Mouse (Mus musculus) hindbrain, postnatal 0 days (tissue): ENCODE measurements around the gene Glis1. TPM values are rescaled to one million over a fixed set of nuclear protein-coding genes. Genes with fewer than 3 reads are reported as not detected.
"Not testable (repeated sequence)": the region's sequence is repeated elsewhere in the genome, so short reads cannot be mapped to it uniquely, and the experiment has no call there.

ENCODE experiments used
- ATAC-seq: fragments of 200-750 bp; cut with Nextera tagmentation; 2 replicates; pipeline ENCODE4 v1.8.0; 2017; ENCODE audit warnings: mild to moderate bottlenecking, moderate TSS enrichment, moderate library complexity
- DNase-seq: peaks from one replicate; pipeline ENCODE4 v3.0.0-alpha.2; 2015; ENCODE audit warnings: low spot score
- H3K27ac ChIP-seq: fragments of 300-500 bp; sonication (generic); 2 replicates; pipeline ENCODE4 v1.5.1; 2014; ENCODE audit warnings: mild to moderate bottlenecking
- H3K27me3 ChIP-seq: fragments of 300-500 bp; sonication (generic); 2 replicates; pipeline ENCODE4 v1.6.1; 2014; ENCODE audit warnings: low read length, mixed read lengths; ENCODE audit not compliant: insufficient read depth
- H3K36me3 ChIP-seq: fragments of 300-500 bp; sonication (generic); 2 replicates; pipeline ENCODE4 v1.6.1; 2014; ENCODE audit warnings: low read length, mixed read lengths; ENCODE audit not compliant: insufficient read depth
- H3K4me1 ChIP-seq: fragments of 300-500 bp; sonication (generic); 2 replicates; pipeline ENCODE4 v1.6.1; 2014; ENCODE audit warnings: antibody characterized with exemption, low read length, mixed read lengths; ENCODE audit not compliant: insufficient read depth
- H3K4me2 ChIP-seq: fragments of 300-500 bp; sonication (generic); 2 replicates; pipeline ENCODE4 v1.6.1; 2014; ENCODE audit warnings: low read depth, mild to moderate bottlenecking, low read length, moderate library complexity, mixed read lengths
- H3K4me3 ChIP-seq: fragments of 300-500 bp; sonication (generic); 2 replicates; pipeline ENCODE4 v1.5.1; 2014; ENCODE audit warnings: low read length
- H3K9ac ChIP-seq: fragments of 300-500 bp; sonication (generic); replicated peaks from 2 replicates; pipeline ENCODE4 v1.6.1; 2014; ENCODE audit warnings: mild to moderate bottlenecking, low read length, moderate library complexity, mixed read lengths
- H3K9me3 ChIP-seq: fragments of 300-500 bp; sonication (generic); 2 replicates; pipeline ENCODE4 v1.6.1; 2016; ENCODE audit warnings: low read length, mixed read lengths
- CTCF ChIP-seq: IDR thresholded peaks from 2 replicates; pipeline ENCODE4 v1.5.1; 2016; ENCODE audit warnings: antibody characterized with exemption, control low read depth, low read depth
- WGBS: fragments of 180-500 bp; shearing (Covaris S2); extraction: QIAGEN DNeasy Blood & Tissue Kit; methylation state at CpG from one replicate; pipeline ENCODE4 v1.1.7; 2014; 5-methylcytosine and 5-hydroxymethylcytosine counted together
- polyA plus RNA-seq: library from polyadenylated mRNA; unstranded; fragments of >200 nt; fragmentation: Nextera tagmentation; extraction: Ambion mirVana; gene quantifications from 2 replicates; pipeline ENCODE4 v1.2.1, GENCODE M21; 2015
- total RNA-seq: library from RNA; depleted of rRNA; stranded (reverse); fragments of >200 nt; gene quantifications from 2 replicates; pipeline ENCODE4 v1.2.3, GENCODE M21; 2014

Glis1 gene
- total and polyA plus RNA-seq, 2 experiments from 2014 or later = 4.1 to 11.9 TPM

DNA sequence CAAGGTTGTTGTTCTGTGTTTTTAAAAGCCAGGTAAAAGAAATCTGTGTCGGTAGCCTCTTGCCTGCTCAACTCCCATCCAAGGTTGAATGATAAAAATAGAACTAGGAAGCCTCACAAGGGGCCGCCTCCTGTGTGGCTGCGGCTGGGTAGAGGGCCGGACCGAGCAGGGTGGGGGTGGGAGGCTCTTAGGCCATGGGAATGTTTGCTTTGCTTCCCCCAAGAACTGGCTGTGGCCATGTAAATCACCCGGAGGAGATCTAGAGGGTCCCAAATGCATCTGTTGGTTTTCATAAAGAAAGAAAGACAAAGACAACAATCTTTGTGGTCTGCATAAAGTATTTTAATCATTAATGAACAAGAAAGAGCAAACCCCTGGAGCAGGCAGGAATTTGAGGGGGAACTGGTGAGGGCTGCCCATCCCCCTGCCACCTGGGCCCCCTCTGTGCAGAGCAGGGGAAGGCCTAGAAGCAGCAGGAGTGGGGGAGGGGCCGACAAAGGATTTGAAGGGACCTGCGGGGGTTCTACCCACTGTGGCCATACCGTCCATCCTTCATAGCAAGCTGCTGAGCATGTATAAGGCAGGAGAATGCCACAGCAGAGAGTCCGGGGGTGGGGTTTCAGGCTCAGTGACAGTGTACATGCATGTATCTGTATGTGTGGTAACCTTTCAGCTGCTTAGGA is 163.6 kb downstream of the Glis1 start:
- DNase-seq = no peak
- Histone ChIP-seq H3K36me3 (no peaks in the 10 kb centered on the region), H3K4me2 (no peak overlapping the region), H3K9ac (no peak overlapping the region), H3K4me1 (peaks cover 7% of the 10 kb centered on the region; the same call in 1 of the 2 replicates), H3K9me3 (no peaks in the 10 kb centered on the region), H3K4me3 (no peak overlapping the region), H3K27me3 (no peaks in the 10 kb centered on the region), H3K27ac (no peak overlapping the region)
- ATAC-seq = 0 out of 2 replicates have a peak, but pooled peaks have one; percentile 21
- no peak for TF ChIP-seq CTCF
- 18% methylated on average over 10 of the region's 10 CpGs for WGBS

DNA sequence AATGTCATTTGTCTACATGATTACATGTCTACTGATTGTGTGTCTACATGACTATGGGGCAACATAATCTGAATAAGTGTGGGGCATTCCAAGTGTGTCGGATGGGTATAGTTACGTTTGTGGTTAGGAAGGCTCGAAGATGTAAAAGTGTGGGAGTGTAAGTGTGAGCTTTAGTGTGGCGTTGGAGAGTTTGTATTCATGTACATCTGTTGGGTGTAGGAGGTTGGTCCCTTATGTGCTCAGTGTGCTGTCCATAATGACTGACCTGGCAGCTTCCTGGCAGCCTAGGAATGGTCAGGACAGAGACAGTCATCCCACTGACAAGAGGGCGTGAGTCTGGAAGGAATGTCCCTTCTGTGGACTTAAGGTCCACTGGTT is 164.2 kb downstream of the Glis1 start:
- not testable (repeated sequence) for DNase-seq, ATAC-seq, H3K4me3 ChIP-seq, H3K27me3 ChIP-seq, H3K27ac ChIP-seq, H3K9ac ChIP-seq, H3K36me3 ChIP-seq, H3K4me1 ChIP-seq, H3K4me2 ChIP-seq, H3K9me3 ChIP-seq
- WGBS = 90% methylated on average over 5 of the region's 5 CpGs

DNA sequence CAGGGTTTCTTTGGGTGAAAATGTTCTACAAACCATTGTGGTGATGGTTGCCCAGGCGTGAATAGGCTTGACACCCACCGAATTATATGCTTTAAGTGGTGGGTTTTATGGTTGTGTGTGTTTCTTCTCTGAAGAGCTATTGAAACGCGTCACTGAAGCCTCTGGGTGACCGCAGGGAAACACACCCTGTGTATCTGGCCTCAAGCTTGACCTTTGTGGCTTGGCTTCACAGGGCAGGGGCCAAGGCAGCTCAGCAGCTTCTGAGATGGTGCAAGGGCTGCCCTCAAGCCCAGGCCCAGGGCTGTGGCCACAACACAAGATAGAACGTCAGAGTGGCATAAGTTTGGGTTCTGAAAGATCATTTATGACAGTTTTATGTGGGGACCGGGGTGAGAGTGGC is 167.9 kb downstream of the Glis1 start:
- Histone ChIP-seq H3K4me3 (no peak overlapping the region), H3K27ac (no peak overlapping the region), H3K4me1 (peaks cover 7% of the 10 kb centered on the region; the same call in 1 of the 2 replicates), H3K9me3 (no peaks in the 10 kb centered on the region), H3K36me3 (no peaks in the 10 kb centered on the region), H3K4me2 (no peak overlapping the region), H3K27me3 (no peaks in the 10 kb centered on the region), H3K9ac (no peak overlapping the region)
- ATAC-seq (no peak), DNase-seq (no peak)
- 77% methylated on average over 7 of the region's 7 CpGs for WGBS
- TF ChIP-seq CTCF = no peak

DNA sequence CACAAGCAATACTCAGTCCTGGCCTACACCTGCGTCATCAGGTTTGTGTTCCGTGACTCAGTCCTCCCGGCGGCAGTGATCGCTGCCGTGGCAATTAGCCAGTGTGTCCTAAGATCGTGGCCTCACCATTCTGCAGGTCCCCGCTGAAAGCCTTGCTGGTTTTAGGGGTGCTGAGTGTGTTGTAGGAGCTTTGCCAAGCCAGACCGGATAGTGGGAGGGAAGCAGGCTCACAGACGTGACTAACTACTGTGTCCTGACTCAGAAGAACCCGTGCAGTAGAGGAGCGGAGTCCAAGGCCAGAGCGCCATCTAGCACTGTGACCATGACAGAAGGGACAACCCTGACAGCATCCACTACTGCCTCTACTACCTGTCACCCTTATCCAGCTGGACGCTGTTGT is 168.4 kb downstream of the Glis1 start:
- WGBS = 74% methylated on average over 14 of the region's 14 CpGs
- Histone ChIP-seq H3K9ac (no peak overlapping the region), H3K4me1 (peaks cover 5% of the 10 kb centered on the region; the same call in 1 of the 2 replicates), H3K36me3 (no peaks in the 10 kb centered on the region), H3K4me2 (no peak overlapping the region), H3K27ac (no peak overlapping the region), H3K27me3 (no peaks in the 10 kb centered on the region), H3K9me3 (no peaks in the 10 kb centered on the region), H3K4me3 (no peak overlapping the region)
- ATAC-seq (no peak), DNase-seq (peak; percentile 20)
- peak; percentile 21; the same call in 1 of the 2 replicates for TF ChIP-seq CTCF

DNA sequence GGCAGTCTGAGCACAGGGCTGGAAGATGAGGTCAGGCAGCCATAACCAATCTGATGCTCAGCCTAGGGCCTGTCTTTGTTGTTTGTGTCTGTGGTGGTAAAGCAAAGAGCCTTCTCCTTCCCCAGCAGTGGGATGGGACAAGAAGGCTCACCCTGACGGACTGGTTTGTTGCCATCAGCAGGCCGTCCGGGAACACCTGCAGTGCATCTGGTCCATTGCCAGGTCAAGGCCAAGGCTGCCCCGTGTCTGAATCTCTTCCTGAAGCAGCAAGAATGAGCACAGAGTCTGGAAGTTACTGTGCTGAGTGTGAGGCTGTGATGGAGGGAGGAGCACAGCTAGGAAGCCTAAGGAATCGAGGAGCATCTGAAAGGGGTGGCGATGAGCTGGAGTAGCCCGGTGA is 168.8 kb downstream of the Glis1 start:
- H3K4me2 ChIP-seq = no peak overlapping the region
- no peaks in the 10 kb centered on the region for H3K36me3 ChIP-seq
- no peak overlapping the region for H3K4me3 ChIP-seq
- H3K4me1 ChIP-seq = 0 out of 2 replicates have a peak, but pooled peaks cover 4% of the 10 kb centered on the region
- ATAC-seq (0 out of 2 replicates have a peak, but pooled peaks have one; percentile 21), DNase-seq (no peak)
- H3K27me3 ChIP-seq = no peaks in the 10 kb centered on the region
- 61% methylated on average over 7 of the region's 7 CpGs for WGBS
- H3K27ac ChIP-seq = no peak overlapping the region
- H3K9ac ChIP-seq = no peak overlapping the region
- no peaks in the 10 kb centered on the region for H3K9me3 ChIP-seq
- no peak for TF ChIP-seq CTCF

DNA sequence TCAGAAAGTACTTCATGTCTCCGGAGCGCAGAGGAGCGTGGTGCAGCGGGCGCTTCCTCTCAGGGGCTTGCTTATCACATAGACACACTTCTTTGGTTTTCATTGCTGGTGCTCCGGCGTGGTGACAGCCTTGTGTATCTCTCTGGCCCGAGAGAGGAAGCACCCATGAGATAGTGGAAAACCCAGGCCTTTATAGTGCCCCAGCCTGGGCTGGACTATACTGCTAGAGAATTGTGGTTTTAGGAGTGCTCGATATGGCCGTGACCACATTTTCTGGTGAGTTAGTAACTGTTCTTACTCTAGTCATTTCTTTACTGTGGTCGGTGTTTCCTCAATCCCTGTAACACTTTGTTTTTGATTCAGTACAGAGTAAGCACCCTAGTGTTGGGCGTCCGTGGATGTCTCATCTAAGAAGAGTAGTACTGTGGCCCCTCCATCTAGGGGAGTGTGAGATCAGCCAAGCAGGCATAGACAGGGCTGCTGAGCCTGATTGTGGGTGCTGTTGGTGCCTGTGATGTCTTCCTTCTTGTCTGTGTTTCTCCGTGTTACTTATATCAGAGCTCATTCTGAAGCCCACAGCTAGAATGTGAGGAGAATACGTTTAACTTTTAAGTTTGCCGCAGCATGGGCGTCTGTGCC is 171.7 kb downstream of the Glis1 start:
- TF ChIP-seq CTCF = no peak
- WGBS = 77% methylated on average over 17 of the region's 17 CpGs

DNA sequence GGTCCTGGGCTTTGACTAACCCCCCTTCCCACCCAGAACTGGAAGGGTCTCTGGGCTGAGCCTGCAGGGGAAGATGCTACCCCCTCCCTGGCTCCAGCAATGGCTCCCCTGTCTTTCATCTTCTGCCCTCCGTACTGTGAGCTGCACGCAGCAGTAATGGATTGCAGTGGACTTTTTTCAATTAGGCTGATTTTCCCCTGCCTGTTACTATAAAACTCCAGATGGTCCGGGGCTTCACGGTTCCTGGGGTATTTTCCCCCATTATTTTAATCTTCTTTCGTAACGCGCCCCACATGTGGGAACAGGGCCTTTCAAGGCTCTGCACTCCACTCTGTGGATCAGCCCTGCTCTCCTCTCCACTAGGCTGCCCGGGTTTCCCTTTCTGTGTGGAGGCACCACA is 175.4 kb downstream of the Glis1 start:
- Histone ChIP-seq H3K4me3 (no peak overlapping the region), H3K4me2 (no peak overlapping the region), H3K36me3 (no peaks in the 10 kb centered on the region), H3K9me3 (no peaks in the 10 kb centered on the region), H3K27me3 (no peaks in the 10 kb centered on the region), H3K9ac (no peak overlapping the region), H3K4me1 (no peaks in the 10 kb centered on the region), H3K27ac (no peak overlapping the region)
- DNase-seq (no peak), ATAC-seq (no peak)
- WGBS = 71% methylated on average over 8 of the region's 8 CpGs
- no peak for TF ChIP-seq CTCF

More for the DNA sequence above, 171.7 kb downstream of the Glis1 start:
- Histone ChIP-seq H3K27me3 (no peaks in the 10 kb centered on the region), H3K4me3 (no peak overlapping the region), H3K27ac (no peak overlapping the region), H3K4me1 (0 out of 2 replicates have a peak, but pooled peaks cover 4% of the 10 kb centered on the region), H3K9ac (no peak overlapping the region), H3K4me2 (no peak overlapping the region), H3K36me3 (no peaks in the 10 kb centered on the region), H3K9me3 (no peaks in the 10 kb centered on the region)
- DNase-seq (no peak), ATAC-seq (no peak)
